In genomic region chr3:136426539-136427194, GRCm38 (mm10) we compare ENCODE assay signal across 10 mouse cellular contexts.
DNase-seq lines count a peak whose midpoint lies in the region; ATAC-seq and TF ChIP-seq lines count a peak whose summit lies in the region.
"Had no signal": no experiment of that assay in that cellular context is flagged by ENCODE, and none has a peak within 500 bp of the region (broad histone marks: within the 10 kb centered on the region; RNA-seq: fewer than 3 reads in every experiment).

No protein-coding gene starts in this region.

- no peak overlapping the region for H3K27ac ChIP-seq in kidney, embryonic 14.5 days (ENCODE audit: low read depth, low read length)
- no peak overlapping the region for H3K27ac ChIP-seq in kidney, postnatal 0 days
- no peak overlapping the region for H3K27ac ChIP-seq in left cerebral cortex, adult 2 months
- H3K27ac ChIP-seq: hindbrain, embryonic 13.5 days had no signal

- DNase-seq in kidney, adult 9 months: no peak
- DNase-seq in kidney, postnatal 0 days (ENCODE audit: low spot score): peak; percentile 58
- DNase-seq in left cerebral cortex, adult 18-20 months (ENCODE audit: low spot score in 2 of 2): no peak
- DNase-seq in cerebellum, postnatal 14 days: no peak
- DNase-seq in left cerebral cortex, adult 2 months (ENCODE audit: extremely low spot score in 1 of 2, low spot score in 2 of 2): no peak

- H3K9ac ChIP-seq in kidney, embryonic 14.5 days (ENCODE audit: low read depth, low read length): no peak overlapping the region
- H3K9ac ChIP-seq in kidney, postnatal 0 days (ENCODE audit: low read depth, low read length): no peak overlapping the region
- H3K9ac ChIP-seq: hindbrain, embryonic 13.5 days had no signal

- no peak overlapping the region for H3K4me3 ChIP-seq in kidney, embryonic 14.5 days (ENCODE audit: low read length)
- H3K4me3 ChIP-seq in kidney, postnatal 0 days (replicated peaks; ENCODE audit: low read depth, low read length): no peak overlapping the region
- H3K4me3 ChIP-seq in left cerebral cortex, adult 2 months: no peak overlapping the region
- H3K4me3 ChIP-seq: erythroblast, embryonic 14.5 days; hindbrain, embryonic 13.5 days had no signal

- WGBS in kidney, embryonic 14.5 days: 51% methylated on average over 8 of the region's 8 CpGs
- WGBS in kidney, postnatal 0 days: 47% methylated on average over 8 of the region's 8 CpGs

- TF ChIP-seq CTCF in kidney, postnatal 0 days (IDR thresholded peaks at IDR 0.05; ENCODE audit: low read depth): no peak
- TF ChIP-seq CTCF in left cerebral cortex, adult 2 months (IDR thresholded peaks at IDR 0.05): no peak

- peak; percentile 73; the same call in 1 of the 2 replicates for ATAC-seq in kidney, embryonic 14.5 days (ENCODE audit: low FRiP score, low TSS enrichment)
- peak; percentile 85 for ATAC-seq in common myeloid progenitor, adult 5-6 weeks (replicated peaks; ENCODE audit: low read depth, poor library complexity, severe bottlenecking)
- ATAC-seq in kidney, postnatal 0 days (replicated peaks; ENCODE audit: low FRiP score, low read depth): peak; percentile 69; the same call in 1 of the 2 replicates
- ATAC-seq in megakaryocyte, adult 5-6 weeks (ENCODE audit: poor library complexity, severe bottlenecking): peak; percentile 95

- no peaks in the 10 kb centered on the region for H3K4me1 ChIP-seq in kidney, embryonic 14.5 days (ENCODE audit: control insufficient read depth, insufficient read depth, low read length)
- H3K4me1 ChIP-seq in kidney, postnatal 0 days (replicated peaks; ENCODE audit: insufficient read depth, low read length): no peaks in the 10 kb centered on the region
- H3K4me1 ChIP-seq: hindbrain, embryonic 13.5 days had no signal

- H3K27me3 ChIP-seq in kidney, embryonic 14.5 days (ENCODE audit: control insufficient read depth, insufficient read depth, low read length): no peaks in the 10 kb centered on the region
- no peaks in the 10 kb centered on the region for H3K27me3 ChIP-seq in kidney, postnatal 0 days (ENCODE audit: insufficient read depth, low read length)
- H3K27me3 ChIP-seq: hindbrain, embryonic 13.5 days had no signal

- no peak overlapping the region for H3K4me2 ChIP-seq in kidney, embryonic 14.5 days (replicated peaks; ENCODE audit: low read depth, low read length)
- no peak overlapping the region for H3K4me2 ChIP-seq in kidney, postnatal 0 days (ENCODE audit: low read length)
- H3K4me2 ChIP-seq: hindbrain, embryonic 13.5 days had no signal

- no peaks in the 10 kb centered on the region for H3K9me3 ChIP-seq in kidney, embryonic 14.5 days (ENCODE audit: control insufficient read depth, low read length)
- no peaks in the 10 kb centered on the region for H3K9me3 ChIP-seq in kidney, postnatal 0 days (replicated peaks; ENCODE audit: low read length)
- H3K9me3 ChIP-seq: hindbrain, embryonic 13.5 days had no signal

- intact Hi-C loops in left cerebral cortex, adult 2 months (cut with DNase I): no loop called here

- H3K36me3 ChIP-seq in kidney, embryonic 14.5 days (ENCODE audit: control insufficient read depth, insufficient read depth, low read length): no peaks in the 10 kb centered on the region
- H3K36me3 ChIP-seq in kidney, postnatal 0 days (ENCODE audit: insufficient read depth, low read length): no peaks in the 10 kb centered on the region
- H3K36me3 ChIP-seq: hindbrain, embryonic 13.5 days had no signal
